Mouse (Mus musculus) megakaryocyte, adult 5-6 weeks (primary cell): ENCODE results near the gene Stk11. TPM values are rescaled to one million over a fixed set of nuclear protein-coding genes. Genes with fewer than 3 reads are reported as not detected.

Source experiments
- ATAC-seq: 2 replicates; pipeline ENCODE4 v1.8.0; 2016; ENCODE audit warnings: mild to moderate bottlenecking, inconsistent platforms; ENCODE audit not compliant: poor library complexity, severe bottlenecking
- total RNA-seq, 2 experiments: library from RNA; stranded (forward) in 1 of 2; stranded (reverse) in 1 of 2; fragments of 153-499, 151-499 nt in 1 of 2; fragments of 221-1000, 200-1000 nt in 1 of 2; gene quantifications; 2 replicates each; pipeline versions ENCODE4 v1.2.3 to v1.2.4; 2015 to 2017

Gene Stk11
- total RNA-seq, 2 experiments from 2014 or later: 60.7 to 146 TPM

DNA sequence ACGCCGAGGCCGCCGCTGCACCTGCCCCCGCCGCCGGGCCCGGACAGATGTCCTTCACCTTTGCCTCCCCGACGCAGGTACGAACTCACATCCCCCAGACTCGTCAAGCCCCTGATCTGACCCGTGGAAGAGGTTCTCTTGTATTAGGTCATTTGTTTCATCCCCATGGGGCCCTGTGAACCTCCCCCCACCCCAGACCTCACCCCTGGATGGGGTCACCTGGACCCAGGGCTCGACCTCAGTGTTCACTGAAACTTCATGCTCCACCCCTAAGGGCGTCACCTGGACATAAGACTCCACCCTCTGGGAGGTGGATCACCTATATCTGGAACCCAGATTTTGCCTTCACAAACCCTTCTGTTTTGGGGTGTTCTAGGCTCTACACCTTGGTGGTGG is 26.9 kb downstream of the Stk11 start:
- no peak for ATAC-seq

DNA sequence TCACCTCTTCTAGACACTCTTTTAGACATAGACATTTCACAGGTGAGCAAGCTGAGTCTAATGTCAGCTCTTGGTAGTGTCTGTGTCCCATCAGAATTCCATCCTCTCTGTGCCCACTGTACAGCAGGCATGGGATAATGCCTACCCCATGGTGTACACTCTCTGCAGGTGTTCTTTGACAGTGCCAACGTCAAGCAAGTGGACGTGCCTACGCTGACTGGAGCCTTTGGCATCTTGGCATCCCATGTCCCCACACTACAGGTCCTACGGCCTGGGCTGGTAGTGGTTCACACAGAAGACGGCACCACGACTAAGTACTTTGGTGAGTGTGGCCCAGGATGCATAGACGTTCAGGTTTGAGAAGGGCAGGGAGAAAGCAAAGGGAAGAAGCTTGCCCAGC is 28.1 kb downstream of the Stk11 start:
- no peak for ATAC-seq

DNA sequence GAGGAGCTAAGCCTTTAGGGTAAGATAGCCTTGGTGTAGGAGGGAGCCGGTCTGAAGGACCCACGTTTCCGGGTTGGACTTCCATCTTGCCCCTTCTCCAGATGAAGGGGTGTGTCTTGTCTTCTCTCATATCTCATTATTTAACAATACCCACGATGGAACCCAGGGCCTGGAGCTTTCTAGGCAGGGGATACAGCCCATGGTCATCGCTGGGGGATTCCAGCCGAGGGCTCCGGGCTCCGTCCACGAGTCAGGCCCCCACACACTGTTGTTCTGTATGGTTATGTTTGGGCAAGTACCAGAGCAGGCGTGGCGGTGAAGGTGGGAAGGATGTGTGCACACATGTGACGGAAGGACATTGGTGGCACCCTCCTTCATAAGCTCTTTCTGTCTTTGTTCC is 28.6 kb downstream of the Stk11 start:
- ATAC-seq: no peak

DNA sequence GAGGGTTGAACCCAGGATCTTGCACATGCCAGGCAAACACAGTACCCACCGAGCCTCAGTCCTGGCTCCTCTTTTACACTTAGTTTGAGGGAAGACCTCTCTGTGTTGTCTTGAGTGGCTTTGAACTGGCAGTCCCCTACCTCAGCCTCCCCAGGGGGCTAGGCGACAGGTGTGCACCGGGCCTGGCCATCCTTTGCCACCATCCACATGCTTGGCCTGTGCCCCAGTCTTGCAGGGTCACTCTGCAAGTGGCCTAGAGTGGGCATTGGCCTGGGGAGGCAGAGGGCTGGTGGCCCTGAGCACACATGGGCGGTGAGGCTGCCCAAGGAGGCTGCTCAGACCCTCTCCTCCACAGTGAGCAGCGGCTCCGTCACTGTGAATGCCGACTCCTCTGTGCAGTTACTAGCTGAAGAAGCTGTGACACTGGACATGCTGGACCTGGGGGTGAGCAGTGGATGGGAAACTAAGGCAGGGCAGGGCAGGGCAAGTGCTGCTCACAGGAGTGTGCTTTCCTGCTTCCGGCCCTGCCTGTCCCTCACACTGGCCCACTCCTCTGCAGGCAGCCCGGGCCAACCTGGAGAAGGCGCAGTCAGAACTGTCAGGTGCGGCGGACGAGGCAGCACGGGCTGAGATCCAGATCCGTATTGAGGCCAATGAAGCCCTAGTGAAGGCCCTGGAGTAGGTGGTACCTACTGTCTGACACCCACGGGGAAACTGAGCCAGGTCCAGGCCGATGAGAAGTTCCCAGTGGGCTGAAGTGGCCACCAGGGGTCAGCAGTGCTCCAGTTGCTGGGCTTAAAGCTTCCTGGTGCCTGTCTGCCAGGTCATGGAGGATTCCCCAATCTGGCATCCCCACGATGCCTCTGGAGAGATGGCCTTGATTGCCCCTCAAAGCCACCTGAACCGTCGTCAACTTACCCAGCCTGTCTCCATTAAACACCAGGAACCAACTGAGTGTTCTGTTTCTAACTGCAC is 29.5 kb downstream of the Stk11 start:
- ATAC-seq: no peak

DNA sequence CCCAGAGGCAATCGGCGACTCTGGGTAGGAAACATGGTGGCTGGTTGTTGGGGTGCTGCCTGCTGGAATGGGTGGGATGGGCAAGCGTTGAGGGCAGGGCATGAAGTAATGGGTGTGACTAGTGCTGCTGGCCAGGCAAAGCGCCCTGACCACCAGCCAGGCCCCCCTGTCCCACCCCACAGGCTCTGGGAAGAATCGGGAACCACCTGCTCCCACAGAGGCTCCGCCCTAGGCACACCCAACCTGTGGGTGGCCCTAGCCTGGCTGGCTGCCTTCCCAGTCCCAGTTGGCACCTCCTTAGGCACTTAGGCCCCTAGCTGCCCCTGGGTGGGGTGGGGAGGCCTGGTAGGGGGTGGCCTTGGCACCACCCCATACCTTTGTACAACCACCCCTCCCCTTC is 30.3 kb downstream of the Stk11 start:
- ATAC-seq: no peak

DNA sequence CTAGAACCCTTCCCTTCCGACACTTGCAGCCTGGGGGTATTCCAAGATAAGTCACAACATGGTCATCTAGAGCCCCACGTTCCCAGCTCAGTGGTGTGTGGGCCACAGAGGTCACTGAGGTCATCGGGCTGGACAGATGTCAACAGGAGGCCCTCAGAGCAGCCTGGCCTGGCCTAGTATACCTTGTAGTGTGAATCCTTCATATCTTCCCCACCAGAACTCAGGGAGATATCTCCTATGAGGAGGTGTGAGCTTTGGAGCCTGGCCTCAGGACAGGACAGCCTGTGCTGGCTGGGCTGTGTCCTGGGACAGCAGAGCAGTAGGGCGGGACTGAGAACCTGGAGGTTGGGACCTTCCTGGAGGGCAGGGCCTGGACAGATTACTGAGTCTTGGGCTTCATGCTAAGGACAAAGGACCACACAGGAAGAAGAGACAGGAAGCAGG is 31.0 kb downstream of the Stk11 start:
- no peak for ATAC-seq

DNA sequence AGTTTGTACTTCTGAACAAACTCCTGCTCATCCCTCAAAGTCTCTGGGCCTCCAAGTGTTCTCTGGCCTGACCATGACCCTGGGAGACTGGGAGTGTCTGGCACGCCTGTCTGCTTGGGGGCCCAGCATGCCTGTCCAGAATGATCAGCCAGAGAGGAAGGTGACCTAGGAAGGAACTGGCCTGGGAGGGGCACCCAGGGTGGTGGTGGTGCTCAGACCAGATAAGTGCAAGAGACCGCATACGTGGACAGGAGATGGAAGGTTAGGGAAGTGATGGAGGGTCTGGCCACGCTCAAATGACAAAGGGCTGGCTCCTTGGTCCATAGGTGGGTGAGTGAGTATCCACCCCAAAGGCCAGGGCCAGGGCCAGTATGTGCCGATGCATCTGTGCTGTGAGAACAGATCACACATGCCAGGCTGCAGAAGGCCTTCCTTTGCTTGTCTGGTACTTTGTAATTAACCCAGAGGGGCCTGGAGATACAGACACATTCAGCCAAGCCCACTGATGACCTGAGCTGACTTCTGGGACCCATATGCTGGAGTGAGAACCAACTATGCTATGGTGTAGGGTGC is 31.6 kb downstream of the Stk11 start:
- no peak for ATAC-seq

DNA sequence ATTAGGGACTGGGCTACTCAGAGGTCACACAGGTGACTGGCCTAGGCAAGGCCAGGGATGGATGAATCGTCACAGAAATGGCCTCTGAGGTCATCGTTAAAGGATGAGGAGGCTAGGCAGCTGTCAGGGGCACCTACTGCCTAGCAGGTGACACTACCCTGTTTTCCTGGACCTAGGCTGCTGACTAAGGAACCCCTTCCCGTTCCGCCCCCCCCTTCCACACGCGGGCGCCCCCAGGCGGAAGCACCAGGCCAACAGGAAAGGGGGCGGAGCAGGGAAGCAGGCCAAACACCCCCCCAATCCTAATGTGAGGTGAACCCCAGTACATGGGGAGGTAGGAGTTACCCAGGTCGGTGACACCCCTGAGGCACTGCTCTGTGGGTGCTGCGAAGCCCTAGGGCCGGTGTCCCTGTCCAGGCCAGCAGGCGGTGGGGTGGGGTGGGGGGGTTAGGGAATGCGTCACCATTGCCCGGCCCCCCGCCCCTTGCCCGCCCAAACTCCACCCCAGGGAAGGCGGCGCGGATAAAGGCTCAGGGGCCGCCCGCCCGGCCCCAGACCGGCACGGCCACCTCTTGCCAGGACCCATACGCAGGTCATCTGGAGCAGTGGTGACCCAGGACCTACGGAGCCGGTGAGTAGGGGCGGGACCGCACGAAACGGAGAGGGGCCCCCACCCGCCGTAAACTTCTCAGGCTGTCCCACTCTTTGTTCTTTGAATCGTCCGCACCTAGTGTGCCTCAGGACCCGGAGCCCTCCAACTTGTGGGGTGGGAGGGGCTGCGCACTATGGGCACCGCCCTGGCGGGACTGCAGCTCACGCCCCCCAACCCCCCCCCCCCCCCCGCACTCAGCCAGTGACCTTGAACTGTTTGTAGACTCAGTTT is 32.4 kb downstream of the Stk11 start, which contains the start of gene Midn:
Midn (plus strand) TSS at position 554 of the 883 bp plus-strand sequence.
- ATAC-seq: peak; percentile 33

DNA sequence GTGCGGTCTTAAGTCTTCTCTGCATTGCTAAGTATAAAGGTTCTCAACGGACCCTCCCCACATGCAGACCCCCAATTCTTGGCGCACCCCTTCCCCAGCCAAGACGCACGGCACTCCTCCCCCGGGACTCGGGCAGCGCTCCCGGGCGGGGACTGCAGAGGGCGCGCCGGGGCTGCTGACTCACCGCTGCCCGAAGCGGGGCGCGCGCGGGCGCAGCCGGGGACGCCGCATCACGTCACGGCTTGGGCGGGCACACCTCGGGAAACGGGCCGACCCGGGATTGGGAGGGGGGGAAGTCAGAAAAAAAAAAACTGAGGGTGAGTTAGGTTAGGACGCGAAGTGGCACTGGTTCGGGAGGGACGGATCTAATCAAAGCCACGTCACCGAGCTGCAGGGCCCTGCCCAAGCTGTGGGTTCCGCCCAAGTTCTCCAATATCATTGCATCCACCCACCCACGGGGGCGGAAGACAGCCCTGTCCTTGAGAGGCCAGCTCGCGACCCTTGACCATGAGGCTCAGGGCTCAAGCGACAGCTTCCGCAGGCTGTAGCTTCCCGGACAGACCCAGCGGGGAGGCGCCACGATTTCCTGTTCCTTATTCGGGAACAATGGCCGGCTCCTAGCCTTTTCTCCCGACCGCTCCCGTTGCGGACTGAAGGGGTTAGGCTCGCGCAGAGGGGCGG is 33.1 kb downstream of the Stk11 start:
- peak; percentile 30 for ATAC-seq

DNA sequence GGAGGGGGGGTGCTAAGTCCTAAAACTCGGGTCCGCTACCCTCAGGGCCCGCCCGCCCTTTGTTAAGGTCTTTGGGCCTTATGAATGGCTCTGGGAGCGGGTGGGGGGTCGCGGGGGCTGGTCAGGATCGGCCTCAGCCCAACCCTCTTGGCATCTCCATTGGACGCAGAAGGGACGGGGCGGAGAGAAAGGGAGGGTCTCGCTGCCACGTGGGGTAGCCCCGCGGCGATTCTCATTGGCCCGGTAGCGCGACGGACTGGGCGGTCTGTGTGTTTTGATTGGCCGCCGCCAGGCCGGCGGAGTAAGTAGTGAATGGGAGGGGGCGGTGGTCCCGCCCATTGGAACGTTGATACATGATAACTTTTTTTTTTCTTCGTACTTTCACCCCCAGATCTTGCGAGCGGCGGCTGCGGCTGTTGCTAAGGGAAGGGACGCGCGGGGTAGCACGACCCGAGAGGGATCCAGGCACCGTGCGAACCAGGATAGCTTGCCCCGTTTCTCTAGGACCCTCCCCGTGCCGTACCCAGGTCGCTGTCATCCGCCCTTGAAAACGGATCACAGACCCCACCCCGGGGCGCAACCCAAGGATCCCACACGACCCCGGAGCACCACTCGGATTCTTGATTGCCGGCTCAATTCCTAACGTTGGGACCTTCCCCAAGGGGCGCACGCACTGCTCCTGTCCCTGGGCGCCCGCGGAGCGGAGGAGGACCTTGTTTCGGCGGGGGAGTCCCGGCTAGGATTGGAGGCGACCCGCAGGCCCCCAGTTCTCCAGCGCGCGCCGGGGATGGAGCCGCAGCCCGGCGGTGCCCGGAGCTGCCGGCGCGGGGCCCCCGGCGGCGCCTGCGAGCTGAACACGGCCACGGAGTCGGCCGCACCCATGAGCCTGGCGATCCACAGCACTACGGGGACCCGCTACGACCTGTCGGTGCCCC is 34.0 kb downstream of the Stk11 start:
- peak; percentile 55 for ATAC-seq

DNA sequence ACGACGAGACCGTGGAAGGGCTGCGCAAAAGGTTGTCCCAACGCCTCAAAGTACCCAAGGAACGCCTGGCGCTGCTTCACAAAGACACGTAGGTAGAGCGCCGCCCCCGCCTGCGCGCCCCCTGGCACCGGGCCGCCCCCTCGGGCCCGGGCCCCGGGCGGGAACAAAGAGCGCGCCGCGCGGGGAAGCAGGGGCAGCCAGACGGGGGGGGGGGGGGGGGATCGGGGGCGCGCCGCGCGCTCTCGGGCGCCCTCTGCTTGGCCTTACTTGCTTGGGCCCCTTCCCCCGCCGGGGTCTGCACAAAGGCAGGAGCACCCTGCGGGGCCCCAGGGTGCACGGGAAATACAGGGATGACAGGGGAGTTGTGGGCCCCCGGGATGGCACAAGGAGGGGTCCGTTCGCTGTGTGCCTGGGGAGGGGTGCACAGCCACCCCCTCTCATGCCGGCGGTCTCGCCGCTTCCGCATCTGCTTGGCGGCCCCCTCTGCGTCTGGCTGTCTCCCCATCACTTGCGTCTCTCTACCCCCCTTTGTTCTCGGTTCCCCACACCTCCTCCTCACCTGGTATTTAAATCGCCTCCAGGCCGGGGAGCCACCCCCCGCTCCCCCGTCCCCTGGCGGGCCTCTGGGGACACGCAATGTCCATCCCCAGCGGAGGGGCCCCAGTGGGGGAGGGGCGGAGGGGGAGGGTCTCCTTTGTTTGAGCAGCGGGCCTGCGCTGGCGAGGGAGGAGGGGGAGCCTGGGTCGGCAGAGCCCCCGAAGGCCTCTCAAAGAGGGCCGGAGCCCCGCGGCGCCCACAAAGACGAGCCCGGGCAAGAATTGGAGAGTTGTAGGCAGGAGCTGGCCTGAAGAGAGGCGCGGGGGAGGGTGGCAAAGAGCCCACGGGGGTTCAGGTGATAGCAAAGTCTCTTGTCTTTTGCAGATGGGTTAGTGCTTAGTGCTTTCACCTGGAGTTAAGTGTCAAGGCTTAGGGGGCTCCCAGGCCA is 34.9 kb downstream of the Stk11 start:
- no peak for ATAC-seq

DNA sequence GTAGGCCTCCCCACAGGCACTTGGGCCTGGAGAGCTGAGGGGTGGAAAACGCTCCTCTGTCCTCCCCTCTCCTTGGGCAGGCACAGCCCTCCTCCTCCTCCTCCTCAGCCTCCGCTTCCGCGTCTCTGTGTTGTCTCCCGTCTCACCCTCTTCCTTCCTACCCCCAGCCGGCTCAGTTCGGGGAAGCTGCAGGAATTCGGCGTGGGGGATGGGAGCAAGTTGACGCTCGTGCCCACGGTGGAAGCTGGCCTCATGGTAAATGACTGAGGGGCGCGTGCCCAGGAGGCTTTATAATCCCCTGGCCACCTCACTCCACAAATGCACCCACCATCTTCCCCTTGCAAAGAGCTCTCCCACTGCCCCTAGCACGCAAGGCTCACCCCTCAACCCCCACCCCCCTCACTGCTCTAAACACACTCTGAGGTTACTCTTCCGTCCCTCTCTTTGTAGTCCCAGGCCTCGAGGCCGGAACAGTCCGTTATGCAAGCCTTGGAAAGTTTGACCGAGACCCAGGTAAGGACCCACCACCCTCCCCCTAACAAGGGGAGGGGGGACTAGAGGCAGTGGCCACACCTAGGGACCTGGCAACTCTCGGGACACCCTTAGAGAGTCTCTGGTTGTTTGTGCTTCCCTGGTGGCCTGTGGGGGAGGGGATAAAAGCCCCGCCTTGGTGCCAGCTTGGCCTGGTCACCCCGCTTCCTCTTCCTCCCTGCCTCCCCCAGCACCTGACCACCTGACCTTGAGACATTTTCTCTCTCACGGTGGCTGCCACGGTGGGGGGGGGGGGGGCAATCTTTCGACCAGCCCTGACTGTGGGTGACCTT is 35.8 kb downstream of the Stk11 start:
- peak; percentile 14 for ATAC-seq

DNA sequence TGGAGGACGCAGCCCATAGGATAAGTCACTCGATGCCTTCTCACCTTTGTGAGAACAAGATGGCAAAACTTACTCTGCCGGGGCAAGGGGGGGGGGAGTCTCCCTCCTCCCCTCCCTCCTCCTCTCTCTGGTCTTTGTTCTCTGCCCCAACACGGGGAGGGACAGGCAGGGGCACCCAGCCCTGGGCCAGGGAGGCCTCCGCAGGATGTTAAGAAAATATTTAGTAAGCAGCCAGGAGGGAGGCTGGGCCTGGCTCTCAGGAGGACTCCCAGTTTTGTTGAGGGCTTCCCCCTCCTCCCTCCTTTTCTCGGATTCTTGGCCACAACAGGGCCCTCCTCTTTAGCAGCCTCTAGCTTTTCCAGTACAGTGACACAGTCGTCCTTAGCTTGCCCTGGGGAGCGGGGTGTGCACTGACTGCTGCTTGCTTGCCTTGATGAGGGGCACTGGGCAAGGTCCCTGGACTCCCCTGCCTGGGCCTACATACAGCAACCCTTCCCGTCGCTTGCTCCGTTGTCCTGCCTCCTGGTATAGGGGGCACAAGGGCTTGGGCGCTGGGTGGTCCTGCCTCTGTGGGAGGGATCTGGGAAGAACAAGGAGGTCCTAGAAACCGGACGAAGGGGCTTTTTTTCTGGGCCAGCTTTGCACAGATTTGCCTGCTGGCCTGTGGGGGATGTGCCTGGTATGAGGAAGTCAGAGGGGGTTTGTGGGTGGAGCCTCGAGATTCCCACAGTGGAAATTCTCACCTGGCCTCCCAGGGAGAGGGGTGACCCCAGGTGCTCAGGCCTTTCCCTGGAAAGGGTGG is 36.7 kb downstream of the Stk11 start:
- no peak for ATAC-seq

DNA sequence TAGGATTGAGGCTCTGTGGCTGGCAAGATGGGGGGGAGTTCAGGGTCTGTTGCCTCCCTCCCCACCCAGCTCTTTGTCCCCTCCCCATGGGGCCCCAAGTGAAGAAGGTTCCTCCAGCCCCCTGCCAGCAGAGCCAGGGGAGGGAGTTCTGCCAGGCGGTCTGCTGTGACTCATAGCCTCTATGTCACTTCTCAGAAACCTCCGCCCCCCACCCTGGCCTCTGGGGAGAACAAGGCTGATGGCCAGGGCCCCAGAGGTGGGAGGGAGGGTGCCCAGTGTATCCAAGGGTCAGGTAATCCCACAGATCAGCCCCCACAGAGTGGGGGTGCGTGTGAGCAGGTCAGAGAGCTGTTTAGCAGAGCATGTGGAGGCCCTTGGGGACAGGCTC is 37.3 kb downstream of the Stk11 start:
- no peak for ATAC-seq

DNA sequence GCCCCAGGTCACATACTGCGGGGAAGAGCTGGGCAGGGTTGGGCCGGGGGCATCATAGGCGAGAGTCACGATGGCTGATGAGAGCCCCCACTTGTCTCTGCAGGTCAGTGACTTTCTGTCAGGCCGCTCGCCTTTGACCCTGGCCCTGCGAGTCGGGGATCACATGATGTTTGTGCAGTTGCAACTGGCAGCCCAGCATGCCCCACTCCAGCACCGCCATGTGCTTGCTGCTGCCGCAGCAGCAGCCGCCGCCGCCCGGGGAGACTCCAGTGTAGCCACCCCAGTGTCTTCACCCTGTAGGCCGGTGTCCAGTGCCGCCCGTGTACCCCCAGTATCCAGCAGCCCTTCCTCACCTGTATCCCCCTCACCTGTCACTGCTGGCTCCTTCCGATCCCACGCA is 38.1 kb downstream of the Stk11 start:
- no peak for ATAC-seq

DNA sequence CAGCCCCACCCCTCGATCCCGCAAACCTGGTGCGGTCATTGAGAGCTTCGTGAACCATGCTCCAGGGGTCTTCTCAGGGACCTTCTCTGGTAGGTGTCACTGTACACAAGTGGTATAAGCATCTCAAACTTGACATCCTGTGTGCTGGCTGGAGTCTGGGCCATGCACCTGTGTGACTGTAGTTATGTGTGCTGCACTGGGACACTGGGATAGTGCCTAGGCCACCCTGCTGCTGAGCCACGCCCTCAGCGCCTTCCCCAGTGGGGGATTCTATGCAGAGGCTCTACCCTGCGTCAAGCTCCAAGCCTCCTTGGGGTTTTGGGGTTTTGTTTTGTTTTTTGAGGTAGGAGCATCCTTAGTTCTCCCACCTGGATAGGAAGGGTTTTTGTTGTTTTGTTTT is 38.8 kb downstream of the Stk11 start:
- ATAC-seq: no peak

DNA sequence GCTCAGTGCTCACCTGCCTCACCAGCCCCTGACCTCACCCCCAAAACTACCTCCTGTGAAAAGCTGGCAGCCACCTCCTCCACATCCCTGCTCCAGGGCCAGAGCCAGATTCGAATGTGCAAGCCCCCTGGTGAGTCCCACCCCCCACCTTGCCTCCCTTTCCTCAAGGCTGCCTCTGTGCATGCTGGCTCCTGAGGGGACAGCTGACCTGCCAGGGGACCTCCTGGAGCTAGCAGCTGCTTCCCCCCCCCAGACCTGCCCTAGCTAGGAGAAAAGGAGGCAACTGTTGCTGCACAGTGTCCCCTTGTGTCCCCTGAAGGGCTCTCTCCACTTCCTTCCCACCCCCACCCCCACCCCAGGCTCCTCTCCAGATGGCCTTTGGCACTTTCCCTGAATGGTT is 39.7 kb downstream of the Stk11 start:
- no peak for ATAC-seq
